Mouse (Mus musculus): ENCODE data around the gene Slc34a2.

DNA sequence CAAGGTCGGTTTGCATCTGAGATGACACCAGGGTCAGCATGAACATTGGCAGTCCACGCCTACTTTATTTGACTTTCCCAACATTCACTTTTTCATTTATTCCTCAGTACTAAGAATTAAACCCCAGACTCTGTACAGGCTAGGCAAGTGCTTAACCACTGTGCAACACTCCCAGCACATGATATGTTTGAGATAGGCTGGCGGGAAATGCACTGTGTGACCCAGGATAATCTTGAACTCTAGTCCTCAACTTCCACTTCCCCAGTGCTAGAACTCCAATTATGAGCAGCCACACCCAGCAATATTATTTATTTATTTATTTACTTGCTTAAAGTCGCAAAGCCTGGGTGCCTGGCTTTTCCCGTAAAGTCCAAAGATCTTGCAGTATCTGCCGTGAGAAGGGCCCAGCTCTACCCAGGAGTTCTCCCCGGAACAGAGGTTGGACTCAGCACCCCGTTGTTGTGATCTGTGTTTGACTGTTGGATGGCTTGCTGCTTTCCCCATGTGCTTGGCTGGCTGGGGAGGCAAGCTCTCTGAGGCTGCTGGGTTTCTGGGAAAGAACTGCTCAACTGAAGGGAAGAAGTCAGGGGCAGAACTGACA, 5.0 kb downstream of the Slc34a2 start:
- TF ChIP-seq CTCF (IDR thresholded peaks at IDR 0.05; ENCODE audit: control insufficient read depth, insufficient read depth, insufficient replicate concordance, low read depth, low read length) (no peak), POLR2A (IDR thresholded peaks at IDR 0.05; ENCODE audit: control insufficient read depth, low read depth, low read length) (no peak)

All from testis, adult 2 months (tissue).